17 mouse cellular contexts compared by ENCODE assay signal in the genomic region with DNA sequence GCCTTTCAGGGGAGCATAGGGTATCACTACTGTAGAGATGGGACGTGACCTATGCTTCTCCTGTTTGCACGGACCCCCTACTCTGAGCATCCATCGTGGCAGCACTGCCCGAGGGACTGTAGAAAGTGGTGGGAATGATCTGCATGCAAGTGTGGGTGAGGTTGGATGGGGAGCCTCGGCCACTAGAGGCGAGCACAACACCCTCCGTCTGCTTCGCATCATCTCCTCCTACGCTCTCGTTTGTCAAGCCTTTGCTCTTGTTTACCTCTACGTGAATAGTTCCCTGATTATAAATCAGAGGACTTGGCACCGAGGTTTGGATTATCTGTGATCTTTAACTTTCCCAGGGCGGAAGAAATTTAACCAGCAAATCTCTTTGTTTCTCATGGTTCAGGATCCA.
A peak's percentile ranks its signal among the peaks of the same experiment; 100 is the strongest.
DNase-seq lines count a peak whose midpoint lies in the region; ATAC-seq and TF ChIP-seq lines count a peak whose summit lies in the region.
"Had no signal": no experiment of that assay in that cellular context is flagged by ENCODE, and none has a peak within 500 bp of the region (broad histone marks: within the 10 kb centered on the region; RNA-seq: fewer than 3 reads in every experiment).

No protein-coding gene starts in this region.

- no peak overlapping the region for H3K4me2 ChIP-seq in lung, embryonic 15.5 days
- no peak overlapping the region for H3K4me2 ChIP-seq in stomach, embryonic 15.5 days
- H3K4me2 ChIP-seq in hindbrain, embryonic 14.5 days (replicated peaks): no peak overlapping the region
- H3K4me2 ChIP-seq: heart, embryonic 13.5 days; hindbrain, embryonic 12.5 days; liver, embryonic 12.5 days had no signal

- no peak overlapping the region for H3K4me3 ChIP-seq in gastrocnemius, adult 2 months
- no peak overlapping the region for H3K4me3 ChIP-seq in lung, embryonic 15.5 days
- H3K4me3 ChIP-seq in limb, embryonic 10.5 days: no peak overlapping the region
- H3K4me3 ChIP-seq in stomach, embryonic 15.5 days (replicated peaks): no peak overlapping the region
- no peak overlapping the region for H3K4me3 ChIP-seq in hindbrain, embryonic 14.5 days (replicated peaks; ENCODE audit: low read length)
- H3K4me3 ChIP-seq: heart, embryonic 13.5 days; hindbrain, embryonic 12.5 days; layer of hippocampus, adult 2 months; liver, embryonic 12.5 days had no signal

- WGBS in lung, embryonic 15.5 days: 29% methylated on average over 13 of the region's 13 CpGs
- 32% methylated on average over 13 of the region's 13 CpGs for WGBS in limb, embryonic 10.5 days
- 37% methylated on average over 13 of the region's 13 CpGs for WGBS in stomach, embryonic 15.5 days
- WGBS in hindbrain, embryonic 14.5 days: 76% methylated on average over 13 of the region's 13 CpGs

- peaks cover 61% of the 10 kb centered on the region for H3K4me1 ChIP-seq in lung, embryonic 15.5 days
- peaks cover 83% of the 10 kb centered on the region for H3K4me1 ChIP-seq in limb, embryonic 10.5 days
- peaks cover 26% of the 10 kb centered on the region for H3K4me1 ChIP-seq in stomach, embryonic 15.5 days
- H3K4me1 ChIP-seq in hindbrain, embryonic 14.5 days (replicated peaks; ENCODE audit: control insufficient read depth, insufficient read depth, low read length): peaks cover 3% of the 10 kb centered on the region; the same call in 1 of the 2 replicates

- H3K27ac ChIP-seq in gastrocnemius, adult 2 months: peak overlapping the region; percentile 31; the same call in 1 of the 2 replicates
- 0 out of 2 replicates have a peak overlapping the region, but pooled peaks have one; percentile 30 for H3K27ac ChIP-seq in lung, embryonic 15.5 days
- H3K27ac ChIP-seq in limb, embryonic 10.5 days: peak overlapping the region; percentile 80
- peak overlapping the region; percentile 45; the same call in 1 of the 2 replicates for H3K27ac ChIP-seq in stomach, embryonic 15.5 days
- H3K27ac ChIP-seq in hindbrain, embryonic 14.5 days: no peak overlapping the region
- H3K27ac ChIP-seq: hindbrain, embryonic 12.5 days; layer of hippocampus, adult 2 months; liver, embryonic 12.5 days had no signal

- DNase-seq in gastrocnemius, adult 2 months: no peak
- DNase-seq in gastrocnemius, postnatal 14 days: no peak
- no peak for DNase-seq in lung, postnatal 25 days (ENCODE audit: low spot score)
- no peak for DNase-seq in limb, embryonic 10.5 days (ENCODE audit: low spot score)
- DNase-seq in hindbrain, embryonic 14.5 days (ENCODE audit: low spot score): no peak
- DNase-seq: cerebellum, adult 11 months; cerebellum, postnatal 36 days; kidney, adult 8-10 months; midbrain, embryonic 14.5 days had no signal

- no peak overlapping the region for H3K9ac ChIP-seq in lung, embryonic 15.5 days
- H3K9ac ChIP-seq in stomach, embryonic 15.5 days: no peak overlapping the region
- H3K9ac ChIP-seq in hindbrain, embryonic 14.5 days: no peak overlapping the region
- H3K9ac ChIP-seq: heart, embryonic 13.5 days; hindbrain, embryonic 12.5 days; liver, embryonic 12.5 days had no signal

- no peaks in the 10 kb centered on the region for H3K9me3 ChIP-seq in lung, embryonic 15.5 days
- no peaks in the 10 kb centered on the region for H3K9me3 ChIP-seq in limb, embryonic 10.5 days (replicated peaks)
- H3K9me3 ChIP-seq in stomach, embryonic 15.5 days: no peaks in the 10 kb centered on the region
- no peaks in the 10 kb centered on the region for H3K9me3 ChIP-seq in hindbrain, embryonic 14.5 days (ENCODE audit: control insufficient read depth, low read length)
- H3K9me3 ChIP-seq: hindbrain, embryonic 12.5 days; liver, embryonic 12.5 days had no signal

- TF ChIP-seq CTCF in gastrocnemius, adult 2 months (IDR thresholded peaks at IDR 0.05): no peak

- no peaks in the 10 kb centered on the region for H3K27me3 ChIP-seq in lung, embryonic 15.5 days
- no peaks in the 10 kb centered on the region for H3K27me3 ChIP-seq in limb, embryonic 10.5 days (ENCODE audit: low read depth, poor library complexity, severe bottlenecking)
- H3K27me3 ChIP-seq in stomach, embryonic 15.5 days (replicated peaks): no peaks in the 10 kb centered on the region
- H3K27me3 ChIP-seq in hindbrain, embryonic 14.5 days (ENCODE audit: control insufficient read depth, insufficient read depth, low read length): no peaks in the 10 kb centered on the region
- H3K27me3 ChIP-seq: heart, embryonic 13.5 days; hindbrain, embryonic 12.5 days; liver, embryonic 12.5 days; Patski had no signal

- intact Hi-C loops in gastrocnemius, adult 2 months (cut with DNase I): no loop called here
- intact Hi-C loops in gastrocnemius, postnatal 14 days (cut with DNase I; ENCODE audit: low total_unique reads): no loop called here

- ATAC-seq in lung, embryonic 15.5 days (ENCODE audit: borderline replicate concordance, extremely low read depth, low FRiP score, low TSS enrichment): no peak
- 0 out of 2 replicates have a peak, but pooled peaks have one; percentile 10 for ATAC-seq in stomach, embryonic 15.5 days (ENCODE audit: insufficient read depth, low FRiP score, low read depth)
- no peak for ATAC-seq in hindbrain, embryonic 14.5 days (ENCODE audit: low FRiP score)
- ATAC-seq in inflammation-experienced regulatory T-cells, adult 6 months: no peak
- ATAC-seq: liver, embryonic 12.5 days; Patski had no signal

- no peaks in the 10 kb centered on the region for H3K36me3 ChIP-seq in lung, embryonic 15.5 days
- 0 out of 2 replicates have a peak, but pooled peaks cover 4% of the 10 kb centered on the region for H3K36me3 ChIP-seq in limb, embryonic 10.5 days
- H3K36me3 ChIP-seq in stomach, embryonic 15.5 days: no peaks in the 10 kb centered on the region
- H3K36me3 ChIP-seq in hindbrain, embryonic 14.5 days (replicated peaks; ENCODE audit: control insufficient read depth, insufficient read depth): no peaks in the 10 kb centered on the region
- H3K36me3 ChIP-seq: heart, embryonic 13.5 days; hindbrain, embryonic 12.5 days; liver, embryonic 12.5 days had no signal
